Mouse (Mus musculus): Measurements from ENCODE around the gene Hhatl.

Gene Hhatl

DNA sequence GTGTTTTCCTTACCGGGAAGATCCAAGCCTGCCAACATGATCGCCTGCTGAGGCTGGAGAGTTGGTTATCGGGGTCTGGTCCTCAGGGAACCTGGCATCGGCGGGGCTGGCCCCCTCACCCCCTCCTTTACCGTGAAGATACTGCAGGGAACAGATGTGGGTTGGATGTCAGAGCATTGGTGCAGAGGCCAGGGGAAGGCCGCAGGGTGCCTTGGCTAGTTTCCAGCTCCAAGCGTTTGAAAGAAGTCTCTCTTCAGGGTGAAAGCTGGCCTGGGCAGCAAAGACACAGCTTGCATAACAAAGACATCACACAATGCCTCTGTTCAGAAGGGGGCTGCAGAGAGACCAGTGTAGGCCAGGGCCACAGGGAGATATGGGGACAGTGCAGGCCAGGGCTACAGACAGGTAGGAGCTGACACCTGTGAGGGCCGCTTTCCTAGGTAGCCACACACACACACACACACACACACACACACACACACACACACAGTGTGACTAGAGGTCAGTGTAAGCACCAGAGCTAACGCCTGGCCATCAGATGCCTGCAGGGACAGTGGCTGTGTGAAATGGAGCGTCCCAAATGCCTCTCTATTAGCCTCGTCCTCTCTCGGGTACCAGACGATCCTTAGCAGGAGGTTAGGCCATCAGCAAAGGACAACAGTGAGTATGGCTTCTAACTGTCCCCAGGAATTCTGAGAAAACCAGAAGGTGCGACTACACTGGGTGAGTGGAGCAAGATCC is 17.9 kb upstream of the Hhatl start:
- in situ Hi-C loops (cut with MboI; ENCODE audit: low pct_unique_long_range_greater_than_20kb in 1 of 2, low sequenced_read_pairs in 2 of 2, unreplicated experiment in 1 of 2), result no loop called here

DNA sequence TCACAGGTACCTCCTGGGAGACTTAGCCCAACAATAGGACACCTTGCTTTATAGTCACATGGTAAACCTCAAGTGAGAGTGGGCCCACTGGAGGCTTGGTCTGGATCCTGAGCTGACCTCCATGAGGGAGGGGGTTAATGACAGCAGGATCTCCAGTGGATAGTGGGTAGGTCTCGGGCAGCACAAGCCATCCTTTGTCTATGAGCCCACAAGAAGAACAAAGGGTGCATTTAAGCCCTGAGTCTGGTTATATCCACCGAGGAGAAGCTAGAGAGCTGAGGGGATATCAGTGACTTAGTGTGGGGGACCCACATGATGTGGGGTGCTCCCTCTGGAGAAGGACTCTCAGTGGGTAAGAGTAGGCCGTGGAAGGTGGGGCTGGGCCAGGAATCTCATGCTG is 16.2 kb upstream of the Hhatl start:
- in situ Hi-C loops (cut with MboI; ENCODE audit: low pct_unique_long_range_greater_than_20kb in 1 of 2, low sequenced_read_pairs in 2 of 2, unreplicated experiment in 1 of 2), result no loop called here

DNA sequence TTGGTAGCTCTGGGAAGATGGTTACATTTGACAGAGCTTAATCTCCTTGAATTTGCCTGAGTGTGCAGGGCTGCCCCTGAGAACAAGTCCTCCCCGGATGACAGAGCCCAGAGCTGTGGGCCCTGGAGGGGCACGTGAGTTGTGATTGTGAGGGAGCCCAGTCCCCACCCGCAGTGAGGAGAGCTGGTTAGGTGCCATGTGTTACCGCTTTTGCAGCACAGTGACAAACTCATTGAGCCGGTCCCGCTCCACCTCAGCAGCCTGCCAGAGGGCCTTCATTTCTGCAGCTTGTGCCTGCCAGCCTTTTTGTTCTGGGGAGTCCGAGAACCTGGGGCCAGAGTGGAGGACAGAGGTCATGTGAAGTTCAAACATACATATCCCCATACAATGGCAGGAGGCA is 15.6 kb upstream of the Hhatl start:
- in situ Hi-C loops (cut with MboI; ENCODE audit: low pct_unique_long_range_greater_than_20kb in 1 of 2, low sequenced_read_pairs in 2 of 2, unreplicated experiment in 1 of 2), result no loop called here

DNA sequence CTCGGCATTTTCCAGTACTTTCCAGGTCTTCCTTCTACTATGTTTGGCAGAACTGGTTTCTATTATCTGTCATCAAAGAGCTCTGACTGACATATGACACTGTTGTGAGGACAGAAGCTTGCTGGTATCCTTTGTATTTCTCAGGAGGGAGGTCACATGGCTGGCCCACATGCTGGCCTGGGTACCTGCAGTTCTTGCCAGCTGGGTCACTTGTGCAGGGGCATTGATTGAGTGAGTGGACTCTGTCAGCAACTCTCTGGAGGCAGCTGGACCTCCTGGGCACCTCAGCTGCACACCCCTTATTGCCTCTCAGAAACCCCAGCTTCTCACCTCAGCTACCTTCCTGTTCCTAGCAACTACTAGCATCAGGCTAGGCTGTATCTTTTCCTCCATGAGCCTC is 15.2 kb upstream of the Hhatl start:
- in situ Hi-C loops (cut with MboI; ENCODE audit: low pct_unique_long_range_greater_than_20kb in 1 of 2, low sequenced_read_pairs in 2 of 2, unreplicated experiment in 1 of 2), result no loop called here

GRCm38 (mm10) chr9:121802747-121803146 is 10.4 kb upstream of the Hhatl start:
- in situ Hi-C loops (cut with MboI; ENCODE audit: low pct_unique_long_range_greater_than_20kb in 1 of 2, low sequenced_read_pairs in 2 of 2, unreplicated experiment in 1 of 2), result no loop called here

GRCm38 (mm10) chr9:121798887-121799520 is 6.7 kb upstream of the Hhatl start:
- in situ Hi-C loops (cut with MboI; ENCODE audit: low pct_unique_long_range_greater_than_20kb in 1 of 2, low sequenced_read_pairs in 2 of 2, unreplicated experiment in 1 of 2), result no loop called here

DNA sequence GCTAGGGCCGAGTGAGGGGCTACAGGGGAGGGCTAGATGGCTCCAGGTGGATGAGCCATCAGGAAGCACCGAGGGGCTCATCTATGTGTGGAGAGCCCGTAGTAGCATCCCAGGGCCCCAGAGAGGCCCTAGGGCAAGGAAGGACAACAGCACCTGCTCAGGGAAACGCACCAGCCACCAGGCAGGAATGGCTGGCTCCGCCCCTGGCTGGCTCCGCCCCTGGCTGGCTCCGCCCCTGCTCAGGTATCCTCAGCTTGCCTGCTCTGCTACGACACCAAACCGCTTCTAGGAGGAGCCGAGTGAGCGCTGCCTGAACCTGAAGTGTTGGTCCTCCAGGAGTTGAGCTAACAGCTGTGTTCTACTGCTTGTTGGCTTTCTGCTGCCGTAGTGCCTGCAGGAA is 5.4 kb upstream of the Hhatl start:
- in situ Hi-C loops (cut with MboI; ENCODE audit: low pct_unique_long_range_greater_than_20kb in 1 of 2, low sequenced_read_pairs in 2 of 2, unreplicated experiment in 1 of 2), result no loop called here

DNA sequence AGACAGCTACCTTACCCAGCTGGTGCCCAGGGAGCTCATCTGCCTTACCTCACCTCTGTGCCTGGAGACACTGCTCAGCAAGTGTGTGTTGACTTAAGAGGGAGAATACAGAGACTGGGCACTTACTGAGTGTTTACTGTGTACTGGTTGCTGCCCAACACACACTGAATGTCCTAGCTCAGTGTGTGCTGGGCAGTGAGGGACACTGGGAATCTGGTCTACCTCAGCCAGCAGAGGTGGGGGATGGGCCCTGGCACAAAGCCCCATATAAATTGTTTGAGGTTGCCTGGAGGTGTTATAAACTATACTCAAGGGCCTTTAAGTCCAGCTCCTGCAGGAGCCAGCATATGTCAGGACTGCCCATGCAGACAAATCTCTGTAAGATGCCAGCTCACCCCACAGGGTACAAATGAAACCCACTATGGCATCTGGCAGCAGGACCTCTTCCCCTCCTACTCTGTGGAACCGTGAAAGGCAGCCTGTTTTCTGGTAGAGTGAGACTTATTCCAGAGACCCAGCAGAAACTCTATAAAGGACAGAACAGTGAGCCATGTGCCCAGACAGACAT is 2.7 kb upstream of the Hhatl start:
- in situ Hi-C loops (cut with MboI; ENCODE audit: low pct_unique_long_range_greater_than_20kb in 1 of 2, low sequenced_read_pairs in 2 of 2, unreplicated experiment in 1 of 2), result no loop called here

GRCm38 (mm10) chr9:121791206-121791605 is 1.1 kb downstream of the Hhatl start:
- in situ Hi-C loops (cut with MboI; ENCODE audit: low pct_unique_long_range_greater_than_20kb in 1 of 2, low sequenced_read_pairs in 2 of 2, unreplicated experiment in 1 of 2), result no loop called here

GRCm38 (mm10) chr9:121786359-121786758 is 5.9 kb downstream of the Hhatl start:
- in situ Hi-C loops (cut with MboI; ENCODE audit: low pct_unique_long_range_greater_than_20kb in 1 of 2, low sequenced_read_pairs in 2 of 2, unreplicated experiment in 1 of 2), result no loop called here

DNA sequence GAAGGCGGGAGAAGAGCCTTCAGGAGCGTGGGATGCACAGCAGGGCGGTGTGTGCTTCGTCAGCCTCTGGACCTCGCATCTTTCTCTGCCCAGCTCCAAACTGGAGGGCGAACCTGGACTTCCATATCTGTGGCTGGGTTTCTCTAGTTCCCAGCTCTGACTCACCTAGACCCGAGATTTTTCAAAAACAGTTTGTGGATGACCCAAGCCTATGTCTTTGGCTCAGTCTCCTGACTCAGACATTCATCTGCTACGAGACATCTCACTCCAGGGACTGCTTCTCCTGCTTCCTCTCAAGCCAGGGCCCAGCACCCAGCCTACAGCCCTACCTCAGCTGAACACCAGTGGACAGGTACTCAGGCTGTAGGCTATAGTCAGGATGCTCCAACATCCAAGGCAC is 7.0 kb downstream of the Hhatl start:
- in situ Hi-C loops (cut with MboI; ENCODE audit: low pct_unique_long_range_greater_than_20kb in 1 of 2, low sequenced_read_pairs in 2 of 2, unreplicated experiment in 1 of 2), result no loop called here

DNA sequence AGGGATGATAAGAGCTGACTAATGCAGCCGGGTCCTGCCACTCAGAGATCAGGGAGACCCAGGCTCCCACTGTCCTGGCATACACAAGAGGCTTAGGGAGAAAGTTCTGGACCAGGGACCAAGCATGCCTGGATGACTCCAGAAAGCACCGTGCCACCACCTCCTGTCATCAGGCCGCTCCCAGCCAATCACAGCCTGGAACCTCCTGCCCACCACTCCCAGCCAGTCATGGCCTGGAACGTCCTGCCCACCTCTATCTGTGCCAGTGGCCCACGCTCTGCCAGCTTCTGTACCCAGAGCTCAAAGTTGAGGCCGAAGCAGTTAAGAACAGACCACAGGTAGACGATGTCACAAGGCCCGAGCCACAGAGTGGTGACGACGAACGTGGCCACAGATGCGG is 7.5 kb downstream of the Hhatl start:
- in situ Hi-C loops (cut with MboI; ENCODE audit: low pct_unique_long_range_greater_than_20kb in 1 of 2, low sequenced_read_pairs in 2 of 2, unreplicated experiment in 1 of 2), result no loop called here

GRCm38 (mm10) chr9:121778066-121778624 is 14.2 kb downstream of the Hhatl start:
- in situ Hi-C loops (cut with MboI; ENCODE audit: low pct_unique_long_range_greater_than_20kb in 1 of 2, low sequenced_read_pairs in 2 of 2, unreplicated experiment in 1 of 2), result no loop called here

- in situ Hi-C loops (cut with MboI; ENCODE audit: low pct_unique_long_range_greater_than_20kb in 1 of 2, low sequenced_read_pairs in 2 of 2, unreplicated experiment in 1 of 2), result no loop called here
These were observed 14.7 kb downstream of the Hhatl start, which contains the start of gene Klhl40 for GRCm38 (mm10) chr9:121777484-121778065. Klhl40 (plus strand) TSS chr9:121777607.

GRCm38 (mm10) chr9:121776511-121776910 is 15.8 kb downstream of the Hhatl start:
- in situ Hi-C loops (cut with MboI; ENCODE audit: low pct_unique_long_range_greater_than_20kb in 1 of 2, low sequenced_read_pairs in 2 of 2, unreplicated experiment in 1 of 2), result no loop called here

DNA sequence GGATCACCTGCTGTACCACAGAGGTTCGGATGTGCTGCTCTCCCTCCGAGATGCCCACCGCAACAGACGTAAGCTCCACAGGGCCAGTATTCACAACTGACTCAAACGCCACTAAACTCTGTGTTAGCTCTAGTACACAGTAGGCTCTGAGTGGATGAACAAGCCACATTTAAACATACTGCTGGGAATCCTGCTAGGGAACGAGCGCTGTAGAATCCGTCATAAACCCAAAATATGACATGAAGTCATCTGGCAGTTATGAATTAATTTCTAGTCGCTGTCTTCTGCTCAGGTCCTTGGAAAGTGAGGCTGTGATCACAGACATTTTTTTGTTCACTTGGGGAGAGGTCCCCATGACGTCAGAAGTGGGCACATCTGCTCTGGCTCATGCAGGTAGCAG is 16.4 kb downstream of the Hhatl start:
- in situ Hi-C loops (cut with MboI; ENCODE audit: low pct_unique_long_range_greater_than_20kb in 1 of 2, low sequenced_read_pairs in 2 of 2, unreplicated experiment in 1 of 2), result no loop called here

DNA sequence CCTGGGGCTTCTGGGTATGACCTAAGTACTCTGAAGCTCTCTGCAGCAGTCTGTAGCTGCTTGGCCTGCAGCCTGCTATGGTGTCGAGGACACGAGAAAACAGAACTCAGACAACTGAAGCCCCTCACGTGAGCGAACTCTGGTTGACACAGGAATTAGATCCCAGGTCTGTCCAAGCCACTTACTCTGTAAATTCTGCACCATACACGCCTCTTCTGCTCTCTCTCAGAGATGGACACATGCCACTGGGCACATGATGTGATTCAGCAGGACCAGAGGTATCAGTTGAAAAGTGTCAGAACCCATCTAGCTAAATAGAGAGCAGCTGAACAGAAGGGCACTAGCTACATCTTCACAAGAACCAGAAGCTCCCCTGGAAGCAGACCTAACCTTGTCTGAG is 19.9 kb downstream of the Hhatl start:
- in situ Hi-C loops (cut with MboI; ENCODE audit: low pct_unique_long_range_greater_than_20kb in 1 of 2, low sequenced_read_pairs in 2 of 2, unreplicated experiment in 1 of 2), result no loop called here

- in situ Hi-C loops (cut with MboI; ENCODE audit: low pct_unique_long_range_greater_than_20kb in 1 of 2, low sequenced_read_pairs in 2 of 2, unreplicated experiment in 1 of 2), result no loop called here
These were observed 27.0 kb downstream of the Hhatl start for GRCm38 (mm10) chr9:121765166-121765855.

DNA sequence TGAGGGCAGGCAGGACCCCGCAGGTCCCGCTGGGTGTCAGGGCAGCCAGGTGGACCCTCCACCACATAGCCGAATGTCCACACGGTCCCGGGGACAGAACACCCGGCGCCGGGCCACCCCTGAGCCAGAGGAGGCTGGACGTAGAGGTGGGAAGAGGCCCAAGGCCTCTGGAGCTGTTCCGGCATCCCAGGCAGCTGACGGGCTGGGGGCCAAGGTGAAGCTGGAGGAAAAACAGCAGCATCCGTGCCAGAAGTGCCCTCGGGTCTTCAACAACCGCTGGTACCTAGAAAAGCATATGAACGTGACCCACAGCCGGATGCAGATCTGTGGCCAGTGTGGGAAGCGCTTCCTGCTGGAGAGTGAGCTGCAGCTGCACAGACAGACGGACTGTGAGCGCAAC is 28.6 kb downstream of the Hhatl start:
- in situ Hi-C loops (cut with MboI; ENCODE audit: low pct_unique_long_range_greater_than_20kb in 1 of 2, low sequenced_read_pairs in 2 of 2, unreplicated experiment in 1 of 2), result no loop called here
